Mouse (Mus musculus) hindbrain, postnatal 0 days (tissue): ENCODE measurements around the gene Il17ra. TPM values are rescaled to one million over a fixed set of nuclear protein-coding genes. Genes with fewer than 3 reads are reported as not detected.
A peak's percentile ranks its signal among the peaks of the same experiment; 100 is the strongest.

Experiments used
- ATAC-seq: fragments of 200-750 bp; cut with Nextera tagmentation; 2 replicates; pipeline ENCODE4 v1.8.0; 2017; ENCODE audit warnings: mild to moderate bottlenecking, moderate TSS enrichment, moderate library complexity
- DNase-seq: peaks from one replicate; pipeline ENCODE4 v3.0.0-alpha.2; 2015; ENCODE audit warnings: low spot score
- H3K27ac ChIP-seq: fragments of 300-500 bp; sonication (generic); 2 replicates; pipeline ENCODE4 v1.5.1; 2014; ENCODE audit warnings: mild to moderate bottlenecking
- H3K27me3 ChIP-seq: fragments of 300-500 bp; sonication (generic); 2 replicates; pipeline ENCODE4 v1.6.1; 2014; ENCODE audit warnings: low read length, mixed read lengths; ENCODE audit not compliant: insufficient read depth
- H3K36me3 ChIP-seq: fragments of 300-500 bp; sonication (generic); 2 replicates; pipeline ENCODE4 v1.6.1; 2014; ENCODE audit warnings: low read length, mixed read lengths; ENCODE audit not compliant: insufficient read depth
- H3K4me1 ChIP-seq: fragments of 300-500 bp; sonication (generic); 2 replicates; pipeline ENCODE4 v1.6.1; 2014; ENCODE audit warnings: antibody characterized with exemption, low read length, mixed read lengths; ENCODE audit not compliant: insufficient read depth
- H3K4me2 ChIP-seq: fragments of 300-500 bp; sonication (generic); 2 replicates; pipeline ENCODE4 v1.6.1; 2014; ENCODE audit warnings: low read depth, mild to moderate bottlenecking, low read length, moderate library complexity, mixed read lengths
- H3K4me3 ChIP-seq: fragments of 300-500 bp; sonication (generic); 2 replicates; pipeline ENCODE4 v1.5.1; 2014; ENCODE audit warnings: low read length
- H3K9ac ChIP-seq: fragments of 300-500 bp; sonication (generic); replicated peaks from 2 replicates; pipeline ENCODE4 v1.6.1; 2014; ENCODE audit warnings: mild to moderate bottlenecking, low read length, moderate library complexity, mixed read lengths
- H3K9me3 ChIP-seq: fragments of 300-500 bp; sonication (generic); 2 replicates; pipeline ENCODE4 v1.6.1; 2016; ENCODE audit warnings: low read length, mixed read lengths
- CTCF ChIP-seq: IDR thresholded peaks from 2 replicates; pipeline ENCODE4 v1.5.1; 2016; ENCODE audit warnings: antibody characterized with exemption, control low read depth, low read depth
- WGBS: fragments of 180-500 bp; shearing (Covaris S2); extraction: QIAGEN DNeasy Blood & Tissue Kit; methylation state at CpG from one replicate; pipeline ENCODE4 v1.1.7; 2014; 5-methylcytosine and 5-hydroxymethylcytosine counted together
- polyA plus RNA-seq: library from polyadenylated mRNA; unstranded; fragments of >200 nt; fragmentation: Nextera tagmentation; extraction: Ambion mirVana; gene quantifications from 2 replicates; pipeline ENCODE4 v1.2.1, GENCODE M21; 2015
- total RNA-seq: library from RNA; depleted of rRNA; stranded (reverse); fragments of >200 nt; gene quantifications from 2 replicates; pipeline ENCODE4 v1.2.3, GENCODE M21; 2014

Il17ra gene
- total and polyA plus RNA-seq, 2 experiments from 2014 or later = 5.8 to 10.6 TPM

DNA sequence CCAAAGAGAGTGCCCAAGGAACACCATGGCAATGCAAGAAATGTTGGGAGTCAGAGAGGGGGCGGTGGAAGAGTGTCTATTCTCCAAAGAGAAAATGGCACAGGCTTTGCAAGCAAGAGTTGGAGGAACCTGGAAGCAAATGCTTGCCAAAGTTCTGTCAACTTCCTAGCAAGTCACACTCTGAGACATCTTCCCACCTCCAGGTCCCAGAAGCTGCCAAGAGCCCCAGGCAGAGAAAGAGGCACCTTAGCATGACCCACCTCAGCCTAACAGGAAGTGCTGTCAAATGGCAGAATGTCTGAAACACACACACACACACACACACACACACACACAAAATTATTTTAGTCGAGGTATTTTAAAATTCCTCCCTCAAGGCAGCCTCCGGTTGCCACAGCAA is 41.0 kb downstream of the Il17ra start:
- ATAC-seq (no peak), DNase-seq (no peak)
- Histone ChIP-seq H3K4me2 (no peak overlapping the region), H3K9ac (no peak overlapping the region), H3K27me3 (no peaks in the 10 kb centered on the region), H3K4me1 (no peaks in the 10 kb centered on the region), H3K9me3 (no peaks in the 10 kb centered on the region), H3K4me3 (no peak overlapping the region), H3K36me3 (no peaks in the 10 kb centered on the region; the same call in 1 of the 2 replicates), H3K27ac (no peak overlapping the region)
- 71% methylated on average over 3 of the region's 3 CpGs for WGBS
- TF ChIP-seq CTCF = no peak

GRCm38 (mm10) chr6:120505531-120505930 is 42.5 kb downstream of the Il17ra start:
- 43% methylated on average over 4 of the region's 4 CpGs for WGBS

GRCm38 (mm10) chr6:120508645-120509044 is 45.6 kb downstream of the Il17ra start:
- H3K36me3 ChIP-seq = peaks cover 17% of the 10 kb centered on the region
- no peak overlapping the region for H3K4me2 ChIP-seq
- 85% methylated on average over 4 of the region's 4 CpGs for WGBS
- DNase-seq (no peak), ATAC-seq (no peak)
- H3K9ac ChIP-seq = no peak overlapping the region
- no peaks in the 10 kb centered on the region for H3K27me3 ChIP-seq
- TF ChIP-seq CTCF = no peak
- H3K9me3 ChIP-seq = no peaks in the 10 kb centered on the region
- H3K4me3 ChIP-seq = no peak overlapping the region
- no peak overlapping the region for H3K27ac ChIP-seq
- H3K4me1 ChIP-seq = no peaks in the 10 kb centered on the region

More at GRCm38 (mm10) chr6:120505531-120505930, 42.5 kb downstream of the Il17ra start:
- no peak for TF ChIP-seq CTCF
- Histone ChIP-seq H3K36me3 (peaks cover 9% of the 10 kb centered on the region), H3K9me3 (no peaks in the 10 kb centered on the region), H3K4me3 (no peak overlapping the region), H3K4me2 (no peak overlapping the region), H3K9ac (no peak overlapping the region), H3K4me1 (no peaks in the 10 kb centered on the region), H3K27me3 (no peaks in the 10 kb centered on the region), H3K27ac (no peak overlapping the region)
- DNase-seq (peak; percentile 64), ATAC-seq (peak; percentile 30; the same call in 1 of the 2 replicates)

DNA sequence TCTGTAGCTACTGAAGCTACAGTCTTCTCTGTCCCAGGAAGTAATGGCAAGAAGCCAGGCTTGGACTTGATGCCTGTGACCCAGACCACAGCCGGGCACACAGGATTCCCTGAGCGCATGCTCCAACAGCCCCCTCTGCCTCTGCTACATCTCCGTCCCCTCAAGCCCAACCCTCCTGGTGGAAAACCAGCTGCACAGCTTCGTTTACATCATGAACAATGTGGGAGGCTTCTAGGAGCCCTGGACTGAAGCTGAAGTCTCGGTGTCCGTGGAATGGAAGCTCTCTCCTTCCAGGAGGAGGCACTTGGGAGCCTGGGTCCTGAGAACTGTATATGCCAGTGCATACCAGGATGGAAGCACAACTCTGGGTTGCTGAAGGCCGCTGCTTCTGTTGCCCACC is 46.9 kb downstream of the Il17ra start:
- Histone ChIP-seq H3K9ac (no peak overlapping the region), H3K36me3 (peaks cover 24% of the 10 kb centered on the region), H3K4me3 (no peak overlapping the region), H3K27me3 (no peaks in the 10 kb centered on the region), H3K4me2 (no peak overlapping the region), H3K4me1 (no peaks in the 10 kb centered on the region), H3K27ac (no peak overlapping the region), H3K9me3 (no peaks in the 10 kb centered on the region)
- DNase-seq = no peak
- ATAC-seq = no peak
- WGBS = 80% methylated on average over 7 of the region's 7 CpGs
- no peak for TF ChIP-seq CTCF

- H3K4me3 ChIP-seq = no peak overlapping the region
- H3K27me3 ChIP-seq = no peaks in the 10 kb centered on the region
- peaks cover 24% of the 10 kb centered on the region for H3K36me3 ChIP-seq
- DNase-seq (no peak), ATAC-seq (no peak)
- TF ChIP-seq CTCF = no peak
- H3K27ac ChIP-seq = no peak overlapping the region
- WGBS = 91% methylated on average over 8 of the region's 8 CpGs
- no peak overlapping the region for H3K4me2 ChIP-seq
- H3K4me1 ChIP-seq = no peaks in the 10 kb centered on the region
- no peak overlapping the region for H3K9ac ChIP-seq
- H3K9me3 ChIP-seq = no peaks in the 10 kb centered on the region
Measured at GRCm38 (mm10) chr6:120510425-120510824, 47.4 kb downstream of the Il17ra start.

DNA sequence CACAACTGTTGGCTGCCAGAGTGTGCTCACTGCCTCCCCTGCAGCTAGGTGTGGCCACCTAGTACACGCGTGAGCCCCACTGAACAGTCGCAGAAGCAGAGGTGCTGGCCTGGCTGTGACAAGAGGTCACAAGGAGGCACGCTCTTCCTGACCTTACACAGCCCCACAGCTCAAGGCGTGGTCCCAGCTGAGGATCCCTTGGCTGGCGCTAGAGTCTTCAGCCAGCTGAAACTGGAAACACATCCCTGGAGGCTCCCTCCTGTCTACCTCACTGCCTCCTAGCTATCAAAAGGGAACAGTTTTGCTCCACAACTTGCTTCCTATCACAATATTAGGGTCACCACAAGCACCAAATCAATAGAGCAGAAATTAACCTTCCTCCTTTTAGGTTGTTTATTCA is 48.2 kb downstream of the Il17ra start:
- WGBS = 92% methylated on average over 6 of the region's 6 CpGs

DNA sequence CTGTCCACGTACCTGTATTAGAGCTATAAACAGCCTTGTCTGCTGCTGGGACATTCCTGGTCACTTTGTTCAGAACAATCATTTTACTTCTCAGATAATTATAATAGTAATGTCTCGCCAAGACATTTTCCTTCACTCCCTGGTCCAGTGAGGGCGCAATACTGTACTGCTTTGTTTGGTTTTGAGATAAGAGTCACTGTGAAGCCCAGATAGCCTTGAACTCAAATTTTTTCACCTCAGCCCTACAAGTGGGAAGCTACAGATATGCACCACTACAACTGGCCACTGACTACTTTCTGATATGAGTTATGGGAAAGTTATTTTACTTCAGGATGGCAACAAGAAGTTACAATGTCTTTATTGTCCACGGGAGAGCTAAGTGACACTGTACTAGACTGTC is 53.4 kb downstream of the Il17ra start:
- Histone ChIP-seq H3K27me3 (no peaks in the 10 kb centered on the region), H3K9me3 (no peaks in the 10 kb centered on the region), H3K4me3 (no peak overlapping the region), H3K9ac (no peak overlapping the region), H3K36me3 (peaks cover 29% of the 10 kb centered on the region), H3K4me1 (no peaks in the 10 kb centered on the region), H3K27ac (no peak overlapping the region), H3K4me2 (no peak overlapping the region)
- DNase-seq = no peak
- WGBS = 95% methylated on average over 4 of the region's 4 CpGs
- no peak for ATAC-seq
- TF ChIP-seq CTCF = no peak

More for the DNA sequence above, 48.2 kb downstream of the Il17ra start:
- Histone ChIP-seq H3K9ac (no peak overlapping the region), H3K4me1 (no peaks in the 10 kb centered on the region), H3K9me3 (no peaks in the 10 kb centered on the region), H3K27ac (no peak overlapping the region), H3K4me3 (no peak overlapping the region), H3K4me2 (no peak overlapping the region), H3K36me3 (peaks cover 24% of the 10 kb centered on the region), H3K27me3 (no peaks in the 10 kb centered on the region)
- DNase-seq (no peak), ATAC-seq (no peak)
- TF ChIP-seq CTCF = no peak
